Mouse (Mus musculus): ENCODE data around the gene Olfr1389. TPM values are rescaled to one million over a fixed set of nuclear protein-coding genes. Genes with fewer than 3 reads are reported as not detected.
"Not testable (repeated sequence)": the region's sequence is repeated elsewhere in the genome, so short reads cannot be mapped to it uniquely, and the experiment has no call there.

Olfr1389 gene
- polyA plus RNA-seq, 1 experiment from 2014 or later: not detected

DNA sequence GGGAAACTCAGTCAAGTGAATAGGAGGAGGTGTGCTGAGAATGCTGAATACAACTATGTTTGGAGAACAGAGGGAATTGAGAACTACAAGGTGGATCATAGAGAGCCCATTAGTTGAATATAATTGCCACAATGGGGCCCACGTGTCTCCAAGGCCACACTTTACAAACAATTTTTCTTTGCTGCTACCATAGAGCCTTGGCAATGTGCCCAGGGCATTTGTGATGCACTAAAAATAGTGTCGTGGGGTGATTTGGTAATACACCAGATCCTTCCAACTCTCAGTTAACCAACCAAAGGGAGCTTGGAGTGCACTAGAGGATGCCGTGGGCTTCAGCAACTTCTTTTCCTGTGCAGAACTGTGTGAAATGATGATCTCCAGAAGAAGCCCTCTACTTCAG, 13.5 kb downstream of the Olfr1389 start, which contains the start of gene Olfr1388:
Olfr1388 (plus strand) TSS at position 214 of the 400 bp plus-strand sequence.
- Histone ChIP-seq H3K4me2 (ENCODE audit: low read depth, low read length) (no peak within 1 kb of the TSS), H3K27ac (replicated peaks; ENCODE audit: low read depth, low read length) (no peak within 1 kb of the TSS), H3K4me1 (ENCODE audit: control insufficient read depth, insufficient read depth, low read length) (no peaks in the 10 kb centered on the region), H3K4me3 (ENCODE audit: low read depth, low read length) (no peak within 1 kb of the TSS), H3K27me3 (ENCODE audit: control insufficient read depth, insufficient read depth, low read length) (no peaks in the 10 kb centered on the region), H3K36me3 (replicated peaks; ENCODE audit: control insufficient read depth, insufficient read depth, low read depth, low read length) (no peaks in the 10 kb centered on the region), H3K9ac (replicated peaks; ENCODE audit: low read length) (no peak within 1 kb of the TSS), H3K9me3 (replicated peaks; ENCODE audit: control insufficient read depth, low read length) (no peaks in the 10 kb centered on the region)
- DNase-seq (ENCODE audit: low spot score): no peak
- ATAC-seq (replicated peaks; ENCODE audit: insufficient number of reproducible peaks, low FRiP score, low TSS enrichment, low read depth): no peak
- WGBS: 79% methylated on average over 3 of the region's 3 CpGs

- H3K9ac ChIP-seq (replicated peaks; ENCODE audit: low read length): no peak within 1 kb of the TSS
- H3K9me3 ChIP-seq (replicated peaks; ENCODE audit: control insufficient read depth, low read length): no peaks in the 10 kb centered on the region
- H3K27ac ChIP-seq (replicated peaks; ENCODE audit: low read depth, low read length): no peak within 1 kb of the TSS
- 81% methylated on average over 1 of the region's 1 CpGs for WGBS
- no peak for DNase-seq (ENCODE audit: low spot score)
- no peak within 1 kb of the TSS for H3K4me2 ChIP-seq (ENCODE audit: low read depth, low read length)
- H3K4me3 ChIP-seq (ENCODE audit: low read depth, low read length): no peak within 1 kb of the TSS
- no peaks in the 10 kb centered on the region for H3K4me1 ChIP-seq (ENCODE audit: control insufficient read depth, insufficient read depth, low read length)
- no peaks in the 10 kb centered on the region for H3K36me3 ChIP-seq (replicated peaks; ENCODE audit: control insufficient read depth, insufficient read depth, low read depth, low read length)
- no peak for ATAC-seq (replicated peaks; ENCODE audit: insufficient number of reproducible peaks, low FRiP score, low TSS enrichment, low read depth)
- no peaks in the 10 kb centered on the region for H3K27me3 ChIP-seq (ENCODE audit: control insufficient read depth, insufficient read depth, low read length)
These were observed 32.2 kb downstream of the Olfr1389 start, which contains the start of gene Olfr1387 for GRCm38 (mm10) chr11:49455043-49455442. TSS of gene Olfr1387 (plus strand) at chr11:49455343.

DNA sequence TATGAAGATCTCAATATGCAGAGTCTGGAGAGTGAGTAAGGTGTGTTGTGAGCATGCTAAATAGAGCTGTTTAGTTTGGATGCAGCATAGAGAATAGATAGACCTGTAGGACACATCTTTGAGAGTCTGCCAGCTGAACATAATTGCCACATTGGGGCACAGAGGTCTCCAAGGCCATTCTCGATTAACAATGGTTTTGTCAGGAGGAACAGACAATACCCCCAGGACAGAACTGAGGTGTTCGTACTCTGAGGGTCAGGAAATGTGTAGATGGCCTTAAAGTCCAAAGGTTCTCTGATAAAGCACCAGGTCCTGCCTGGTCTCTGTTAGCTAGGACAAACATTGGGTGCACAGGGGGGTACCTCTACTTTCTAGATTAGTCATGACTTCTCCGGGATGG, 41.9 kb downstream of the Olfr1389 start, which contains the start of gene Olfr1386:
Olfr1386 (plus strand) TSS at position 301 of the 400 bp plus-strand sequence.
- H3K27me3 ChIP-seq (ENCODE audit: control insufficient read depth, insufficient read depth, low read length); H3K9ac ChIP-seq (replicated peaks; ENCODE audit: low read length); DNase-seq (ENCODE audit: low spot score); H3K4me2 ChIP-seq (ENCODE audit: low read depth, low read length); H3K27ac ChIP-seq (replicated peaks; ENCODE audit: low read depth, low read length); H3K4me1 ChIP-seq (ENCODE audit: control insufficient read depth, insufficient read depth, low read length); H3K36me3 ChIP-seq (replicated peaks; ENCODE audit: control insufficient read depth, insufficient read depth, low read depth, low read length); H3K4me3 ChIP-seq (ENCODE audit: low read depth, low read length); H3K9me3 ChIP-seq (replicated peaks; ENCODE audit: control insufficient read depth, low read length); ATAC-seq (replicated peaks; ENCODE audit: insufficient number of reproducible peaks, low FRiP score, low TSS enrichment, low read depth): not testable (repeated sequence)
- WGBS: 79% methylated on average over 2 of the region's 3 CpGs

Other genes starting within 250 kb of the Olfr1389 start
- gene Btnl9, start 235.9 kb upstream of the Olfr1389 start, polyA plus RNA-seq (2014; fragmentation: Nextera tagmentation; extraction: Ambion mirVana): 0.15 and 0.77 TPM in 2 replicates
- 64.0 and 66.1 TPM in 2 replicates for gene Zfp62, start 219.8 kb upstream of the Olfr1389 start, polyA plus RNA-seq (2014; fragmentation: Nextera tagmentation; extraction: Ambion mirVana)
- gene Mgat1, start 178.9 kb upstream of the Olfr1389 start, polyA plus RNA-seq (2014; fragmentation: Nextera tagmentation; extraction: Ambion mirVana): 26.4 and 32.8 TPM in 2 replicates
- 0.17 TPM in 1 of 2 replicates, not detected in the other for gene Olfr1393, start 144.8 kb upstream of the Olfr1389 start, polyA plus RNA-seq (2014; fragmentation: Nextera tagmentation; extraction: Ambion mirVana)
- not detected in 2 replicates for gene Olfr1392, start 137.8 kb upstream of the Olfr1389 start, polyA plus RNA-seq (2014; fragmentation: Nextera tagmentation; extraction: Ambion mirVana)
- not detected in 2 replicates for gene Olfr10, start 118.3 kb upstream of the Olfr1389 start, polyA plus RNA-seq (2014; fragmentation: Nextera tagmentation; extraction: Ambion mirVana)
- gene Olfr1391, start 100.3 kb upstream of the Olfr1389 start, polyA plus RNA-seq (2014; fragmentation: Nextera tagmentation; extraction: Ambion mirVana): not detected in 2 replicates
- not detected in 2 replicates for gene Olfr1390, start 87.9 kb upstream of the Olfr1389 start, polyA plus RNA-seq (2014; fragmentation: Nextera tagmentation; extraction: Ambion mirVana)
- 0.22 and 0.38 TPM in 2 replicates for gene Olfr1388, start 13.6 kb downstream of the Olfr1389 start, polyA plus RNA-seq (2014; fragmentation: Nextera tagmentation; extraction: Ambion mirVana)
- not detected in 2 replicates for gene Olfr1387, start 32.3 kb downstream of the Olfr1389 start, polyA plus RNA-seq (2014; fragmentation: Nextera tagmentation; extraction: Ambion mirVana)
- not detected in 2 replicates for gene Olfr1386, start 42.0 kb downstream of the Olfr1389 start, polyA plus RNA-seq (2014; fragmentation: Nextera tagmentation; extraction: Ambion mirVana)
- not detected in 2 replicates for gene Olfr1385, start 66.0 kb downstream of the Olfr1389 start, polyA plus RNA-seq (2014; fragmentation: Nextera tagmentation; extraction: Ambion mirVana)
- not detected in 2 replicates for gene Olfr1384, start 83.7 kb downstream of the Olfr1389 start, polyA plus RNA-seq (2014; fragmentation: Nextera tagmentation; extraction: Ambion mirVana)
- gene Olfr1383, start 96.6 kb downstream of the Olfr1389 start, polyA plus RNA-seq (2014; fragmentation: Nextera tagmentation; extraction: Ambion mirVana): not detected in 2 replicates
- gene Olfr1382, start 105.2 kb downstream of the Olfr1389 start, polyA plus RNA-seq (2014; fragmentation: Nextera tagmentation; extraction: Ambion mirVana): not detected in 2 replicates
- gene Olfr1381, start 120.4 kb downstream of the Olfr1389 start, polyA plus RNA-seq (2014; fragmentation: Nextera tagmentation; extraction: Ambion mirVana): not detected in 2 replicates
- not detected in 2 replicates for gene Olfr1380, start 133.8 kb downstream of the Olfr1389 start, polyA plus RNA-seq (2014; fragmentation: Nextera tagmentation; extraction: Ambion mirVana)
- gene Flt4, start 186.2 kb downstream of the Olfr1389 start, polyA plus RNA-seq (2014; fragmentation: Nextera tagmentation; extraction: Ambion mirVana): 3.6 and 4.2 TPM in 2 replicates
- gene Scgb3a1, start 240.5 kb downstream of the Olfr1389 start, polyA plus RNA-seq (2014; fragmentation: Nextera tagmentation; extraction: Ambion mirVana): not detected in 2 replicates